Mouse (Mus musculus) right cerebral cortex, postnatal 14 days (tissue): ENCODE data around the gene Tbc1d8.

ENCODE experiments used
- DNase-seq: peaks from one replicate; pipeline ENCODE4 v3.0.0; 2022

Tbc1d8 gene

DNA sequence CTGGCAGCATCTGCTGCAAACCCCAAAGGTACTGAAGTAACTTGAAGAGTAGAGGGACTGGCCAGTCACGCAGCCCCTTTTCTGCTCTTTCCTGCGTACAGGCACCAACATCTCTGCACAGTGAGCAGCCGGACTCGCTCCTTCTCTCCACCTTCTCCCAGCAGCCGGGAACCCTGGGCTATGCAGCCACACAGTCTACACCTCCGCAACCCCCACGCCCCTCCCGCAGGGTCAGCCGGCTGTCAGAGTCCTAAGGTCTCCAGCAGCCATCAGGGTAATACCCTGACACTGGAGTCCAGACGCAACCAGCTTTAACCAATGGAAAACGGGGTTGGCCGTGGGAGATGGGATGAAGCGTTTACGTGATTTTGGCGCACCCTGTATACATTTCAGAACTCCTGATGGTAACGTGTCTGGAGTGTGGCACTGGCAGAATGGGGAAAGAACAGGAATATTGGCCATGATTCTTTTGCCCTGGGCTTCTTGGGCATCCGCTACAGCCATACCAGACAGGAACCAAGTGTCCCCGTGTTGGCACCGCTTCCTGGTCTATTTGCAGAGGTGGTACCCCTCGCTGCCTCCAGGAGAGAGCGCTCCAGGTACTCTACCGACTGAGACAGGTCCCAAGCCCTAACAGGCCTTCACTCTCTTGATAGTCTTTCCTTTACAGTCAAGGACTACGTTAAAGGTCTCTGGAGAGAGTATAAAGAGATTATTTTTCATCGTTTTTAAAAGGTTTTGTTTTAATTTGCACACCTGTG lies 116.6 kb downstream of the Tbc1d8 start:
- no peak for DNase-seq

DNA sequence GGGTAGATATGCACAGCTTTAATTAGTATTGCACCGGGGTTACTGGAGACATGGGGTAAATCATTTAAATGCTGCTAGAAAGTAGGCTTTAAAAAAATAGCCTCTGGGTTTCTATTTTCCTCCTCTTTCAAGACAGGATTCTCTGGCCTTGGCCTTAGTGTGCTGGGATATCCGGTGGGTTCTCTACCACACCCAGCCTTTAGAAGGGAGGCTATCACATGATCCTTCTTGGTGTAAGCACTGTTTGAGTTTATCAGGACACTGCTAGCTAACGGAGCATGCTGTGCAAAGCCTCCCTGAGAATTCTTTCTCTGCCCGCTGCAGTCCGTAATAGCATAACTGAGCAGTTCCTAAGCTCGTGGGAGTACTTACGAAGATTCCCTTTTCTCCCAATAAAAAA lies 129.1 kb downstream of the Tbc1d8 start:
- DNase-seq, result no peak

DNA sequence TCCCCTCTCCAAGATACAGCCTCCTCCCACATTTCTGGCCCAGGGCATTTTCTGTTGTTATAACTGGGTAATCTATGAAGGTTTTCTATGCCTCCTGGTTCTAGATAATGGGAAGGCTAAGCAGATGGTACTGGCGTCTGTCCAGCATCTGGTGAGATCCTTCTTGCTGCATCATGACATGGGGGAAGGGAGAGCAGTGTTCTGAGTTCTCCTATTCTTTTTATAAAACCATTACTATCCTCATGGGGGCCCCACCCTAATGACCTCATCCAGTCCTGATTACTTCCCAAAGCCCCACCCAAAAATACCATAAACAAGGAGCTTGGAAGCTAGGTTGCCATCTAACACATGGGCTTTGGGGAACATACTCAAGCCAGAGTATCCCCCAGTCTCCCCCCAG lies 129.6 kb downstream of the Tbc1d8 start:
- DNase-seq, result peak; percentile 57

DNA sequence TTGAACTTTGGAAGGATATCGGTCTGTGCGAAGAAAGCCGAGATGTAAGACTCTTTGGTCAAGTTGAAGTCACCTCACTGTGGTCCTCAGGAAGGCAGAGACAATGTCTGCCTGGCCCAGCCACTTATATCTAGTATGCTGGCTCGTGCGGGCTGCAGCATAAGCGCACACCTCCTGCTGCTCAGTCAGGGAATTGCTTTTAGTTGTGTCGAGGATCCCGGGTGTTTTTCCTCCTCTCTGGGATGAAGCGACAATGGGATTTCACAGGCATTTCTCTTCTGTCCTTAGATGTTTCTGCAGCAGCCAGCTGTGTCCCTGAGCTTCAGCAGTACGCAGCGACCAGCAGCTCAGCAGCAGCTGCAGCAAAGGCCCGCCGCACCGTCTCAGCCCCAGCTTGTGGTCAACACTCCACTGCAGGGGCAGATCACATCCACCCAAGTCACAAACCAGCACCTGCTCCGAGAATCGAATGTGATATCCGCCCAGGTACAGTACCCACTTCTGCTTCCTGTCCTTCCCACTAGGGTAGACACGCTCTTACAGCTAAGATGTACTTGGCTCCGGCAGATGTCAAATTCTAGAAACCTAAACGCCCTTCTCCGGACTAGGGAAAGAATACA lies 133.5 kb downstream of the Tbc1d8 start:
- peak; percentile 43 for DNase-seq

DNA sequence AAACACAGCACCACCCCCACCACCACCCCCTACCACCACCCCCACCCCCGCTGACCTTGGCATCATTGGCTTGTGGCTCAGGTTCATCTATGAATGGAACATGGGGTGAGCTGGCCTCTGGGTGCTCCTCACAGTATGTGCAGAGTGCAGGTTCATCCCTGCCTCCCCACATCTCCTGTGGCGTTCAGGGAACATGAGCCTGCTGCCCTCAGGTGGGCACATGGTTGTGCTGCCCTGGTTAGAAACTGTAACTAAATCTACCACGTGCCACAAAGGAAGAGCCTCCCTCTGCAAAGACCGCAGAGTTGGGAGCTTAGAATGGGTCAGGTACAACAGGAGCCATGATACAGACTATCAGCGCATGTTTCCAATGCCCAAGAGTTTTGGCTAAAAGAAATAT lies 135.3 kb downstream of the Tbc1d8 start:
- DNase-seq, result no peak

DNA sequence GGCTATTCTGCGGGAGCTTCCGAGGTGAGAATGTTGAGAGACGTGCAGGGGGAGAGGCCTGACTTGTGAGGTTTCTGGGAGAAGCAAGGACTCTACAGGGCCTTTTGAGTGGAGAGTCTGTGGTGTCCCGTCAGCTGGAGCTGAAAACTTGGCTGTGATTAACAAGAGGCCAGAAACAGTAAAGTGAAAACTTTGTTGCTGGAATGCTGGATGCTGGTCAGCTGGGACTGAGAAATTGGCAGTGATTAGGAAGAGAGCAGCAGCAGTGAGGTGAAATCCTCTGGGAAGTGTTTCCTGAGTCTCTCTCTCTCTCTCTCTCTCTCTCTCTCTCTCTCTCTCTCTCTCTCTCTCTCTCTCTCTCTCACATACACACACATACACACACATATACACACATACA lies 136.7 kb downstream of the Tbc1d8 start:
- DNase-seq, result no peak

DNA sequence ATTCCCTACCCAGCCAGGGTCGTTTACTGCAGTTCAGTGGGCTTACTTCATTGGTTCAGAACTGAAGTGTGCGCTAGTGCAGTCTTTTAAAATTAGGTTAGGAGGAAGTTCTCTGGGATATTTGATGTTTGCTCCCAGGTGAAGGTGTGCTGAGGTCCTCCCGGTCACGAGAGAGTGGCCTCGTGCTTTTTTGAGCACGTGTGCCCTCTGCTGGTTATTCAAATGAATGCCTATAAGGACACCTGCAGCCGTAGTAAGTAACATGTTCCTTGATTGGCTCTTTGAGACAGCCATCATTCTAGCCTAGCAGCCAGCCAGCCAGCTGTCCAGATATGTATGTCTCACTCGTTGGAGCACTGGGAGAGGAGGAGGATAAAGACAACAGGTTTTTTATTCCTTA lies 137.9 kb downstream of the Tbc1d8 start:
- no peak for DNase-seq

DNA sequence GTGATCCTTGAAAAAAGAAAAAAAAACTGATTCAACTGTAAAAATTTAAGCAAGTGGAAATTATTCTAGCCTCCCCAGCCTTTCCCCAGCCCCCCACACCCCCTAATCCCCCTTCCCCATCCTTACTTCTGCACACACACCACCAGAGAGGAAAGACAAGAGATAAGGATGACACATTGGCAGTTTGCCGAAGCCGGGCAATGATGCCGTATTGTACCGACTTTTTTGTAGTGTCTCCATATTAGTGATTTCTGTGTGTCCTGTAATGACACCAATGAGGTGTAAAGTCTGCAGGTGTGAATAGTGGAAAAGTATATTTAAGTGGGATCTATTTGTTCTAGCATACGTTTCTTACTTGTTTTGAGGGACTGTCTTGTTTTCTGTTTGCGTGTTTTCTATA lies 138.4 kb downstream of the Tbc1d8 start:
- no peak for DNase-seq

DNA sequence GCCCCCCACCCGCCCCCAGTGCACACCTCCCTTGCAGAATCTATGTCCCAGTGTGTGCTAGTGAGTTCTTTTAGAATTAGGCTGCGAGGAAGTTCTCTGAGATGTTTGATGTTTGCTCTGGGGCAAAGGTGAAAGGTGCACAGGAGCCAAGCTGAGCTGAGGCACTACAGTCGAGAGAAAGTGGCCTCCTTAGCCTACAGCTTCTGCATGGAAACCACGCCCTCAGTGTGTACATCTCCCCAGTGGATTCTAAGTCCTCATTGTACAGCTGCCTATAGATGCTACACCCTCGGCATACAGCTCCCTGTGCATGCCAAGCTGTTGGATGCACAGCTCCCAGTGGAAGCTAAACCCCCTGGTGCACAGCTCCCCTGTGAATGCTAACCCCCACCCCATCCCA lies 139.1 kb downstream of the Tbc1d8 start:
- no peak for DNase-seq

DNA sequence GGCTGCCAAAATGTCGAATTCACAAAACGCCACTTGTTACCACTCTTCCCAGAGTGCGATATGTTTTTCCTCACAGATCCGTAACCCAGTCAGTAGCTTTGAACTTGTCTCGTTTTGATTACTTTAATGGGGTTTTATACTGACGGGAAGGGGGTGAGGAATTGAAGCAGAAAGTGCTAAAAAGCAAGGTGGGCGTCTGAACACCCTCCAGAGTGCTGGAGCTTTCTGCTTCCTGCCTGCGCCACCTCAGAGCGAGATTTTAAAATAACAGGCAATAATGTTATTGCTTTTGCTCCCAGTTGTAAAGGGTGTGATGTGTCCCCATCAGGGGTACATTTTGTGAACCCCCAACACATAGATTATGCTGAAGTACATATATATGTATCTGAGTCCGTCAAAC lies 139.7 kb downstream of the Tbc1d8 start:
- no peak for DNase-seq

DNA sequence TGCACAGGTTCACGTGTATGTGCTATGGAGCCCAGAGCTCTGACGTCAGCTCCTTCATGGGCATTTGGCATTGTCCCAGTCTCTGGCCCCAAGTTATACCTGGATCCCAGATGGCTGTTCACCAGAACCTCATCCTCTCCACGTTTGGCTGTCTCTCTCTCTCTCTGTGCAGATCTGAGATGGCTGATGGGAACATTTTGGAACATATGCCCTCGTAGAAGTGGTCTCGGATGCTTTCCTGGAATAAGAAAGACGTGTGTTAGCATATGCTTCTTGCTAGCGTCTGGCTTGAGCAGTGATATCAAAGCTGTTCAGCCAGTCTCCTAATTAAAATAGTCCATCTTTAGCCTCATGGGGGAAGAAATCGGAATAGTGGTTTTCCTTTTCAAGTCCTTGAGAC lies 141.8 kb downstream of the Tbc1d8 start:
- no peak for DNase-seq

DNA sequence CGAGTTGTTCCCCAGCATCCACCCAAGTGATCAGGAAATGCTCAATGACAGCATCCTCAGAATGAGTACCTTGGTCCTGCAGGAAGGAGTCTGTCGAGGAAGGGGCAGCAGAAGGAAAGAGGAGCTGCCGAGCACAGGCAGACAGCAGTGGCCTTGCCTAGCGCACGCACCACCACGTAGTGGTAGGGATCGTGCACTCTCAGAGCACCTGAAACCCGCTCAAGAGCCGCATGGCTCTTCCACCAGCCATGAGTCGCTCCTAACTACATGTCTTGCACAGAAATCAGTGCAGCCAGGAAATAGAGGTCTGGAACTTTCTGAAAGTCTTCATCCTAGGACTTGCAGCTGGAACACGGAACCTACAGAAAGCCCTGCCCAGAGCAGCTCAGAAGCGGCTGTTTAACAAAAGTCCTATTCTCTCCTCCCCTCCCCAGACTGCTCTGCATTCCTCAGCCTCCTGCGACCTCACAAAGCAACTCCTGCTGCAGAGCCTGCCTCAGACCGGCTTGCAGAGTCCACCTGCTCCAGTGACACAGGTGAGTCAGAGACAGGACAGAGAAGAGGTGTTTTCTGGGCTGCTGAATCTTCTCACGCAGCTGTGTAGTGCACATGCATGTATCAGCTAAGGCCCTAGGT lies 142.9 kb downstream of the Tbc1d8 start:
- no peak for DNase-seq

DNA sequence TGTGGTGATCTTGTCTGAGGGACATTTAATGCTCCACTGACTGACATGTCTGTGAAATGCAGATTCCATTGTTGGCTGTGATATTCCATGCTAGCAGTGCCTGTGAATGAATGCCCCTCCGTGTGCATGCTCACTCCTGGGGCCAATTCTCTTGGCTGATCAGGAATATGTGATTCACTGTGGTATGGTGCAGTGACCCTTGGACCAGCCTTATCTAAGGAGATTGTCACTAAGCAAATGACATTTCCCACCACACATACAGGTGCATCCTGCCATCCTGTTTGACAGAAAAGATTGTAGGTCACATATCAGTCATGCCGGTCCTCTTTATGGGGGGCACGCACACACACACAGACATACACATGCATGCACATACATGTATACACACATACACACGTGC lies 146.1 kb downstream of the Tbc1d8 start:
- DNase-seq, result no peak

DNA sequence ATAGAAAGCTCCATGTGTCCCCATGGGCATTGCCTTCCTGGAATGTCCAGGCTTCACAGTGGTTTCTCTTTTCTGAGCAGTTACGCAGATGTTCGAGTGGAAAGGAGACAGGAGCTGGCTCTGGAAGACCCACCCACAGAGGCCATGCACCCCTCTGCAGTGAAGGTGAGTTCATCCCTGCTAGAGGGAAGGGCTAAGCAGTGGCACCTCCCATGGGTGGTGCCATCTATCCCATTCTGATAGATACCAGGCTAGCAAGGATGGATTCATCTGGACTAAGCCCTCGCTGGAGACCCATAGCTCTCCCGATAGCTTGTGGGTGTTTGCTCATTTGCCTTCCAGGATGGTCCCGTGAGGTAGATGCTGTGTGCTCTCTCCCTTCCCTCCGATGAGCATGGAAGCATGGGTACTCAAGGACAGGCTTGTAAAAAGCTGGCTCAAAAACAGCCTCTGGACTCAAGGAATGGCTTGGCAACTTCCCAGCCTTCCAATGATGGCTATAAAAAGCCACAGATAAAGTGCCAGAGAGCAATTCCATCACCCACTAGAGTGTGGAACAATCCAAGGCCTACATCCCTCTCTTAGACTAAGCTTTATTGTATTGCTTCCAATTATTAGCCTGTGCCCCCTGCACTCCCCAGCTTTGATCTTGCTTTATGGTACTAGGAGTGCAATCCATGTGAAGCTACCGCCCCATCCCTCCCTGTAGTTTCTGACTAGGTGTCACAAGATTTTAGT lies 147.5 kb downstream of the Tbc1d8 start:
- no peak for DNase-seq

DNA sequence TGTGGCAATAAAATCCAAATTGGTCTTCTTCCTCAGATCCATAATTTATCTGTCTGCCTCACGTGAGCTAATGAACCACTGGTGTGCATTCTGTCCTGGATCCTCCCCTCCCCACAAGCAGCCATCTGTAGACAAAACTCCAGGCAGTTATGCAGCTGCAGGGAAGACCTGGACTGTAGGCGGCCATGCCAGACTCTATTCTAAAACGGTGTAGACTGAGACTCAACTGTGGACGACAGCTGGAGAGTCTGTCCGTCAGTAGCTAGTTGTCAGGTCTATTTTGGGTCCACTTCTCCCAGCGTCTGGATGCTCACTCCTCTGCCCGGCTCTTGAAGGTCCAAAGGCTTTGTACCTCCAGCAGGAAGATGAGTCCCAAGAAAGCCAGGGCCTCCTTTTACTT lies 151.0 kb downstream of the Tbc1d8 start:
- no peak for DNase-seq

DNA sequence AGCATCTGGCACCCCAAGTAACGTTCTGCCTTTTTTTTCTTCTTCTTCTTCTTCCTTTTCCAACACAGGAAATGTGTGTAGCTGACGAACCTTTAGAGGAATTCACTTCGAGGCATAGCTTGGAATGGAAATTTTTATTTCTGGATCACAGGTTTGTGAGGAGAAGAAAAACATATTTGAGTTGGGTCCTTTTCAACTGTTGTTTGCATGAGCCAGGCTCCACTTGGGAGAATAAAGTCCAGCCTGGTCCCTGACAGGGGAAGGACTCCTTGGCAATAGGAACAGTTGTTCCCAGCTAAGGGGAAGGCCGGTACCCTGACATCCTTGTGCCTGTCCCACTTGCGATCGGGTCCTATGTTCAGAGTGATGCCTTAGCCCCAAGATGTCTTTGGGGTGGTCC lies 153.3 kb downstream of the Tbc1d8 start:
- no peak for DNase-seq

DNA sequence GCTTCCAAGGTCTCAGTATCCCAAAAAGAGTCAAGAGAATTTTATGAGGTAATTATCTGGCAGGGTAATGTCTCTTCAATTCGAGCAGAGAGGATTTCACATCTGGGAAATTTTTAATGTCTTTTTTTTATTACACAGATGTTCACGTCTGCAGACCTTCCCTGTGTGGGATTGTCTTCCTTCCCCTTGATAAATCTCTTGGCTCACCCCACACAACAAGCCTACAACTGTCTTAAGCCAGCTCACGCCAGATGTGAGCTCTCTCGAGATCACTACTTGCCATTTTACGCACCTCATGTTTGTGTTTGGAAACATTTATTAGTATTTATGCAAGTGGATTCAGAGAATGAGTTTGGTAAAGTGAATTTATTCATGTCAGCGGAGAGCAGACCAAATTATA lies 156.6 kb downstream of the Tbc1d8 start:
- no peak for DNase-seq
